Mouse (Mus musculus) gastrocnemius, adult 8-10 months (tissue): Measurements from ENCODE around the gene Six5. TPM values are rescaled to one million over a fixed set of nuclear protein-coding genes. Genes with fewer than 3 reads are reported as not detected.

Experiments
- DNase-seq, 2 experiments: peaks; one replicate each; pipeline ENCODE4 v3.0.0; 2022; ENCODE audit warnings: low spot score in 2 of 2
- microRNA-seq: library from miRNA; unstranded; fragments of <30 nt; microRNA quantifications from one replicate; pipeline ENCODE4 v1.2.0, GENCODE M21; 2022
- total RNA-seq, 4 experiments: library from RNA; stranded (reverse); gene quantifications; 2 replicates each; pipeline ENCODE4 v1.2.4; 2022

The Six5 gene
- total RNA-seq, 4 experiments from 2014 or later, result 1.5 to 2.0 (median 1.7) TPM

GRCm38 (mm10) chr7:19146793-19147192 lies 52.4 kb downstream of the Six5 start:
- DNase-seq, result no peak

DNA sequence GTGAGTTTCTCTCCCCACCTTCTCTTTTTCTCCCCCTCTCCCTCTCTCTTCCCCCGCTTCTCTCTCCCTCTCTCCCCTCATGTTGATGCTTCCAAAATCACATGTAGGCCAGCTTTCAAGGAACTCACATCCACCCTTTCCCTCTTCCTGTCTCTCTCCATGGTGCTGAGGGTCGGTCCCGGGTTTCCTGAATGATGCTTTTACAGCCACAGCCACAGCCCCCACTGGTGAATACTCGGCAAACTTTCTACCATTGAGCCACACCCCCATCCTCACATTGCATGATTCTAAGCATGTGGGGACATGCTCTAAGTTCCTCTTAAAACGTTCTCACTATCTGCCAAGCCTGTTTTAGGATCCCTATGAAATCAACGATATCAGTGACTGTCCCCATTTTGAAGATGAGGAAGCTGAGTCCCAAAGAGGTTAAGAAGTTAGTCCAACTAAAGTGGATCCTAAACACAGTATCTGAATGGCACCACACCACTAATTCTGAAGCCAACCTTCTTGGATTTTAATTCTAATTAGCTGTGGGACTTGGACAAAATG lies 53.2 kb downstream of the Six5 start:
- no peak for DNase-seq

Small RNAs within 50 kb of the gene (microRNA-seq; reads per million reads assigned to microRNA genes)
- gene Mir3100, result 10.8 reads per million, percentile 6 among the genes with 10 or more reads in this experiment

Other genes with a start within 250 kb of the Six5 start
- gene Pglyrp1, start 223.3 kb upstream of the Six5 start, total RNA-seq, result under 1 TPM in 2 of 4 experiments, not detected in 2; 0.39 to 0.45 TPM
- 1 to 10 TPM; 4.0 to 5.6 (median 4.7) TPM for gene Ccdc61, start 184.2 kb upstream of the Six5 start, total RNA-seq
- 1 to 10 TPM in 1 of 4 experiments, under 1 TPM in 3; 0.63 to 1.4 (median 0.97) TPM for gene Nova2, start 168.7 kb upstream of the Six5 start, total RNA-seq
- gene Nanos2, start 107.2 kb upstream of the Six5 start, total RNA-seq, result not detected
- gene Mypop, start 103.3 kb upstream of the Six5 start, total RNA-seq, result 10 to 100 TPM in 2 of 4 experiments, 1 to 10 TPM in 2; 8.0 to 10.6 (median 9.9) TPM
- gene Irf2bp1, start 90.5 kb upstream of the Six5 start, total RNA-seq, result 10 to 100 TPM; 19.3 to 20.7 (median 19.7) TPM
- not detected for gene Foxa3, start 71.1 kb upstream of the Six5 start, total RNA-seq
- 10 to 100 TPM; 70.2 to 93.3 (median 83.6) TPM for gene Sympk, start 70.2 kb upstream of the Six5 start, total RNA-seq
- gene Rsph6a, start 39.9 kb upstream of the Six5 start, total RNA-seq, result not detected
- gene Dmwd, start 18.4 kb upstream of the Six5 start, total RNA-seq, result 10 to 100 TPM; 34.9 to 41.8 (median 39.9) TPM
- gene Dmpk, start 10.7 kb upstream of the Six5 start, total RNA-seq, result 100 to 1,000 TPM; 235 to 255 (median 240) TPM
- gene Gm4969, start 23.8 kb downstream of the Six5 start, total RNA-seq, result not detected
- gene Fbxo46, start 25.3 kb downstream of the Six5 start, total RNA-seq, result 1 to 10 TPM; 2.2 to 2.9 (median 2.3) TPM
- gene Qpctl, start 54.7 kb downstream of the Six5 start, total RNA-seq, result 1 to 10 TPM; 1.6 to 2.3 (median 1.9) TPM
- 10 to 100 TPM; 50.6 to 59.4 (median 57.3) TPM for gene Snrpd2, start 55.1 kb downstream of the Six5 start, total RNA-seq
- under 1 TPM in 1 of 4 experiments, not detected in 3; 0.13 TPM for gene Gipr, start 71.5 kb downstream of the Six5 start, total RNA-seq
- gene Eml2, start 81.8 kb downstream of the Six5 start, total RNA-seq, result 10 to 100 TPM; 10.9 to 15.9 (median 12.9) TPM
- 1 to 10 TPM in 3 of 4 experiments, under 1 TPM in 1; 0.72 to 1.7 (median 1.2) TPM for gene Gpr4, start 117.9 kb downstream of the Six5 start, total RNA-seq
- gene Opa3, start 133.7 kb downstream of the Six5 start, total RNA-seq, result 10 to 100 TPM; 36.1 to 52.8 (median 43.3) TPM
- 10 to 100 TPM in 3 of 4 experiments, 1 to 10 TPM in 1; 7.1 to 19.7 (median 15.0) TPM for gene Vasp, start 177.2 kb downstream of the Six5 start, total RNA-seq
- gene Ppm1n, start 185.5 kb downstream of the Six5 start, total RNA-seq, result under 1 TPM in 2 of 4 experiments, not detected in 2; 0.40 to 0.80 TPM
- gene Rtn2, start 188.0 kb downstream of the Six5 start, total RNA-seq, result 1,000 to 10,000 TPM; 1,093 to 1,223 (median 1,133) TPM
- under 1 TPM; 0.16 to 0.86 (median 0.30) TPM for gene Fosb, start 215.5 kb downstream of the Six5 start, total RNA-seq